Mouse (Mus musculus): ENCODE results near the gene Alcam.

Alcam gene

DNA sequence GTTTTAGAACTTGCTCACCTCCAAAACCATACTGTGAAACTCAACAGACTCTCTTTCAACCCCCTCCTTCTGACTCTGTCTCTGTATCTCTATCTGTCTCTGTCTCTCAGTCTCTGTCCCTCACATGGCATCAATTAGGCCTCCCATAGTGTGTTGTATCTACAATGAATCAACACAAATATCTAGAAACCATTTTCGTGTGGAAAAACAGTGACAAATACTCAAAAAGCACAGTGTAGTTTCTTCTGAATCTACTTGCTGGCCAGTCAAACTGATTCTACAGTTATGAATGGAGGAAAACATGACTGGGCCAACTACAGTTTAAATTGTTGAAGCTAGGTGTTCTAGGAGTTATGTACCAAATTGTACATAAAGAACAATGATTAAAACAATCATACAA, 10.8 kb downstream of the Alcam start:
- no peak for DNase-seq (ENCODE audit: low read depth)

DNA sequence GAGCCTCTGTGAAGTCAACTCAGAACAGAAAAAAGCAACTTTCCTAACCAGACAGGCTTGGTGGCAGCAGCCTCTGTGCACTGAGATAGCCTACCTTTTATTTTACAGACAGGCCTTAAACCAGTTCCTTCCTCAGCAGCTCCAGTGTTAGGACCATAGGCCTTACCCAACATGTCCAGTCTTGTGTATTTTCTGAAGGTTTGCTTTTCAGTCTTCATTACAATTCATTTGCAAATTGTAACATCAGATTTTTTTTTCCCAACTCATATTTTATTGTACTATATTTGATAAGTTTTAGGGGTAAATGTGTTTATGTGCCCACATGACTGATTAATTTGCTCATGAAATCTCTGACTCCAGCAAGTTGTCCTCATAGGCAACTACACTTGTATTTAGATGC, 14.3 kb downstream of the Alcam start:
- DNase-seq (ENCODE audit: low read depth): no peak

DNA sequence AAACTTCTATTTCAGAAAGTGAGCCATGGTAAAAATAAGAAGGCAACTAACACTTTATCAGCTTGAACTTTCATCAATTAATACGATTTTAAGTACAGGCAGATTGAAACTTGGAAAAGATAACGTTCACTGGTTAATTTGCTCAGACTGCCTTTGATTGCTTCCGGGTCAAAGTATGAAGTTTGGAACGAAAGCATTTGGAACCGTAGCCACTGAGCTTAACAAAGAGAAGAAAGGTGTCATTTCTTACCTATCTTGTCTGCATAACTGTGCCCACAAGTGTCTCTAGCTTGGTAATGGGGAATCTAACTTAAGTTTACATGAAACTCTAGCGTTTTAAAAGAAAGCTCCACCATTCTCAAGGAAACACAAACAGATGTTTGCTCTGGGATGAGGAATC, 14.9 kb downstream of the Alcam start:
- no peak for DNase-seq (ENCODE audit: low read depth)

DNA sequence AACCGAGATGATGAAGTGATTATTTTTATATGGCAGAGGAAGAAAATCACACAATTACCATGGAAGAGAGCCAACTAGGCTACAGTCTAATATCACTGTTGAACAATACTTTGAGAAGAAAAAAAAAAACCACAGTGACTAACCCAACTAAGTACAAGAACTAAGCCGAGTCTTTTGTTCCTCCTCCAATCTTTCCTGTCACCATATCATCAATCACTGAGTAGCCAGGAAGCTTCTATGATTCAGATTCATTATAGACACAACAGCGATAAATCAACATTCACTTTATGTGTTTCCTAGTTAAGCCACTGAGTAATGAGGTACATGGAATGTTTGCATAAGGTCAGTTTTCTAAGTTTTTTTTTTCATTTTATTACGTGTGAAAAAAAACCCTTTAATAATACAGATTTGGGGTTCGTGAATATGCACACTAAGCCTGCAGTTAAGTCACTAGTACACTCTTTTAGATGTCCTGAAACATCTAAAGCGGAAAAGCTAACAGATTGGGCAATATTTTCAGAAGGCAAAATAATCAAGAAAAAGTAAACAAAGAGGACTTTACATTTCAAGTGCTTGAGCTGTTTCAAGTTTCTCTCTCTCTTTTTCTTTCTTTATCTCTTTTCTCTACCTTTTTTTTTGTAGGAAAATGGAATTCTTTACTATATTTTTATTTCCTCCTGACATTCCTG, 15.5 kb downstream of the Alcam start:
- DNase-seq (ENCODE audit: low read depth): no peak

DNA sequence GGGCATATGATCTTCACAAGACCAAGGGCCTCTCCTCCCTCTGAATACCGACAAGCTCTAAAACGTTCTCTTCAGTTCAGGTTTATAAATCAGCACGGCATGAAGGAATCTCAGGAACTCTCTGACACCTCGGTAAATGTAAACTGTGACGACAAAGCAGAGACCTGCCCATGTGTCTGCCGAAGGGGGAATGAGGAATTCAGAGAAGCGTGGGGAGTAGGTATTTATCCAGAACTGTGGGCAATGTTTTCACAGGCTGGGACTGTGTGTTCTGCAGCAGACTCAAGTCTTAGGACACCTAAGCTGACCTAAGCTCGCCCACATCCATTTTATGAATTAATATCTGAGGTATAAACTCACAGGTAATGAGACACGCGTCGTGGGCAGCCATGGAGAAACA, 20.7 kb downstream of the Alcam start:
- no peak for DNase-seq (ENCODE audit: low read depth)

DNA sequence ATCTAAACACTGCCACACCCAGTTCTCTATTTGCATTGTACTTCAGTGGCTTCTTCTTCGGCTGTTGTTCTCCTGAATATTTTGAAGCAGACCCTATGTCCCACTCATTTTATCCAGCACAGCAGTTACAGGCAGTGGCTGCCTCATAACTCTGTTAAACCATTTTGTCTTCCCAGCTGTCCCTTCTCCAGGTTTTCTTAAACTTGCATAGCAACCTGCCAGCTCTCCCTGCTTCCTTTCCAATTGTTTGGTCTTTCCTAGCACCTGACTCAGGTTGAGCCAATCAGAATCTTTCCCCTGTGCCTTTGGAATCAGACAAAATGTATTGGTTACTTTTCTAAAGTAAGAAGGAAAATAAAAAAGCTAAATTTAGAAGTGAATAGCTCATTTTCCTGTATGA, 21.8 kb downstream of the Alcam start:
- no peak for DNase-seq (ENCODE audit: low read depth)

DNA sequence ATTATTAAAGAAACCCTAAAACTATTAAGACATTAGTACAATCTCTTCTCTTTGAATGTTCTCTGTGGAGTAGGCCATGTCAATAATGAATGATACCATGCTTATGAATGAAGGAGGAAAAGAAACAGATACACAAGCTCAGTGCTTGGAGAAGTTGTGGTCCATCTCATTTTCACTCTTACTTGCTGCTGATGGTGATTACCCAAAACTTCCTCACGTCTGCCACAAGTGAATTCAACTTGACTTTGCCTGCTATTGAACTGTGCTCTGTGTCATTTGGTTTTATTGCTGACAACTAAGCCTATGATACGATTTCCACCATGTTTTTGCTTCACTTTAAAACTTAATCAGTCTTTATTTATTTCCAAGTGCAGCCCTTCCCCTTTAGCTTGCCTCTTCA, 22.3 kb downstream of the Alcam start:
- no peak for DNase-seq (ENCODE audit: low read depth)

DNA sequence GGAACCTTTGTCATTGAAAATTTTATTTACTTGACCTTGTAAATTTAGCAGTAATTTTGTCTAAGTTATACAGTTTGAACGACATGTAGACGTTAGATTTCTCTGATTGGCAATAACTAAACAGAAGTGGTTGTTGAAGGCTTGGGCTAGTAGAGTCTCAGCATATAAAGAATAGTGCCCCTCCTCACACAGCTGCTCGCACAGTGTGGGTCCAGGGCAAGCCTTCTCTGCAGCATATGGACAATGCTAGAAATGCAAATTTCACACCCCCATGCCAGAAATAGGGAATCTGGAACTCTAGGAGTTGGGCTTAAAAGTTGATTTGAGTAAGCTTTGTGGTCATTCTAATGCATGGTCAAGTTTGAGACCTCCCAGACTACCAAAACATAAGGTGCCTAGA, 23.8 kb downstream of the Alcam start:
- DNase-seq (ENCODE audit: low read depth): no peak

DNA sequence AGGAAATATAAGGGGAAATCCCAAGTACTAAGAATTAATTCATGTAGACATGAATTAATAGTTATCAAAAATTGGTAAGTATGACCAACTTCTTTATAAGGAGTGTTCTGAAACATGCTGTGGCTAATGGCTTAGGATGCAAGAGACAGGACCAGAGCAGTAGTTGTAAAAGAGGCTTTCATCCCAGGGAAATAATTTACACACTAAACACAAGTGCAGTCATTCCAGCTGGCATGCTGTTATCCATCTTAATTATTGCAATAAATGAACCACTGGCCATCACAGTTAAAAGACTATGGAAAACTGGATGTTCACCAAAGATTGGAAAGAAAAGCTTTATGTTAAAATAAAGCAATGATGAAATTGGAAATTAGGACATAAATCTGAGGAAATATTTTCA, 24.2 kb downstream of the Alcam start:
- no peak for DNase-seq (ENCODE audit: low read depth)

DNA sequence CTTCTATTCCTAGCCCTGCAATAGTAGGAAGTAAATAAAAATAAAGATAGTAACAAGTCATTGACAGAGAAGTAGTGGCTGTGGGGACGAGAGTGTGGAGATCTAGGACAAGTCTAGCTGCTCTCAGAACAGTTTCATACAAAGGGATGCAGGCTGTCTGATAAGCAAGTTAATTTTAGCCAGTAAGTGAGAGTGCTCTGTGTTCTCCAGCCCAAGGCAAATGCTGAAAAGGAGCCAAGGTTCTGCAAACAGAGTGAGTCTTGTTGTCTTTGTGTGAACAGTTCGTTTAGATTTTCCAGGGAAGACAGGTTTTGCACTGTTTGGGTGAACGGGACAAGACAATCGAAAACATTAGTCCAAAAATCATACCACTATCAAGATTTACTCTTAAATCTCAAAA, 25.4 kb downstream of the Alcam start:
- no peak for DNase-seq (ENCODE audit: low read depth)

DNA sequence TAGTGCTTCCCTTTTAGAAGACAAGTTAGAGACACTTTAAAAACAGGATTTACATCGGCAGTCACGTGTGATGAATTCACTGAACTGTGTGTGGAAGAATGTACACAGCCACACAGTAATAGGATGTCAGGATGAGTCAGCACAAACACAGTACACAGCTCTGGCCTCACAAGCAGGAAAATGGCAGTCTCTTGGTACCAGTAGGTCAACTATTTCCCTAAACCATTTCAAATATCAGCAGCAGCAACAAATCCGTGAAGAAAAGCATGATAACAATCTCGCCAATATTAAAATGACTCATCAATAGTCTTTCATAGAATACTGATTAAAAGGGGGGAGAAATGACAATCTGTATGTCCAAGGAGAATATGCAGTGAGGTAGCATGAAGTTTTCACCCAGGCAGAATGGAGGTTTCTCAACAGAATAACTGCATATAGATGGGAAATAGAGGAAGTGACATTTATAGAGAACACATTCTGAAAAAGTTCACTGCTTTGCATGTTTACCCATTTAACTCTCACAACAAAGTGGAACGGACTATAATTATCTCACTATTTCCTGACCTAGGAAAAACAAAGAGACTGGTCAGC, 35.2 kb downstream of the Alcam start:
- DNase-seq (ENCODE audit: low read depth): no peak

DNA sequence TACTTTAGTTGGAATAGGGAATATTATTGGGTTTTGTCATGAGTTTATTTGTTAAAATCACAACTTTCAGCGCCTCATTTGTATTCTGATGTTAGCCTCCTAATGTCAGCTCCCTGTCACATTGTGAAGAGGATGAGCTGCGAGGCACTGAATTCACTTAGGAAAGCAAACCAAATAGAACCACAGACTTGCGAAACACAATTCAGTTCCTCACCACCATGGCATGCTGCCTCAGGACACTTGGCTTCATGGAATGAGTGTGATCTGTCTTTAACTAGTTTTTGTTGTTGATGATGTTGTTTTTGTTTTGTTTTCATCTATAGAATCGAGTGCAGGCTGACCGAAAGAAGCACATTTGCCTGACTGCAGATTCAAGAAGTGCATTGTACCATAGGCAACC, 35.9 kb downstream of the Alcam start:
- no peak for DNase-seq (ENCODE audit: low read depth)

DNA sequence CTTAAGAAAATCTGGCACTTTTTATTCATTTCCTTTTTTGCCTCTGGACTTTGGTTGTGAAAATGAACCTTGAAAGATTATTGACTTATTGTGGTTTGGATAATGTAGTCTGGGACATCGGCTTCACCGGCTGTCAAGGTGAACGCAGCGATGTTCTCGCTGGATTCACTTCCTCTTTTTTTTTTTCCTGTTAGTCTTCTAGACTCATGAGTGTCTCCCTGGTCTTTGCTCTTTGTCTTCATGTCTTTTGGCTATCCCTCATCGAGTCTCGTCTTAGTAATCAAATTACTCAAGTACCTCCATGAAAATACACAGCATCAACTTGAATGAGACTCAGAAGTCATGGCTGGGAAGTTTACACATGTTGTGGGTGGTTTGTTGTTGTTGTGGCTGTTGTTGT, 36.7 kb downstream of the Alcam start:
- no peak for DNase-seq (ENCODE audit: low read depth)

DNA sequence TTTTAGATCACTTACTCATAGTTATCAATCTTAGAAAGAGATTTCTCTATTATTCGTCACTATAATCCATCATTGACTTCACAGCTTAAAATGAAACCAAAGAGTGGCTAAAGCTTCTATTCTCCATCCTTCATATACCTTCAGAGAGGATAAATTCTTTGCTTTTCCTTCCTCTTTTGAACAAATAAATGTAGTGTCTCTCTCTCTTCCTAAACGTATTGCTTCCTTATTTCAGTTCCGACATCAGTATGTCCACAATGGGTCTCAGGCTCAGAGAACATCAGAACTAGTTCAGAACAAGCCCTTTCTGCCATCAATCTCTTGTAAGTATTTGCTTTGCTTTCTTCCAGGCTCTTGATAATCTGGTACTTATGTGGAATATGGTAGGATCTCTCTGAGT, 40.2 kb downstream of the Alcam start:
- DNase-seq (ENCODE audit: low read depth): no peak

DNA sequence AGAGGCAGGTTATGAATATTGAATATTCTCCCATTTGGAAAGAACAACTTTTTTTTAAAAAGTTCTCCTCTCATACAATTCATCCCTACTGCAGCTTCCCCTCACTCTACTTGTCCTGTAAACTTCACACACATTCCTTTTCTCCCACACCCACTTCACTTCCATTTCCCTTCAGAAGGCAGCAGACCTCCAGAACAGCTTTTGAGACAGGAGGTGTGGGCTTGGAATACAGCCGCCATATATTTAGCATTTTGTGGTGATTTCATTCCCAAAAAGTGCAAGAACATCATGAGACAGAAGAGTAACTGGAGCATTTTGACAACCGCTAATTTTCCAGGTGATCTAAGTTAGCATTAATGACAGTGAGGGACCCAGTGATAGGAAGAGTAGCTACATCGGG, 47.8 kb downstream of the Alcam start:
- no peak for DNase-seq (ENCODE audit: low read depth)

DNA sequence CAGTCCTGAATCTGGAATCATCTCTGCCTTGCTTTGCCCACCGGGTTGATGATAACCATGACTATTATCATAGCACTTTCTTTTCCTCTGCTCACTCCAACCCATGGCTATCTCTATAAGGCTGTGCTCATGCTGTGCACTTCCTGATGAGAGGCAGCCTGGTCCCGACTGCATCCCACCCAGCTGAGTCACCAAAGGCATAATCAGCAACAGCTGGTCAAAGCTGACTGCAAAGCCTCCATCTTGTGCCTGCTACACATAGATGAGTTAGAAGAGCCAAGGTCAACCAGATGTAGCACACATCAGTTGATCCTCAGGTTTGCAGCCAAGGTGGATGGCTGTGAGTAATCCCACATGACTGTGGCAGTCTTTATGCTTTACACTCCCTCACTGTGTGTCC, 48.6 kb downstream of the Alcam start:
- DNase-seq (ENCODE audit: low read depth): no peak

DNA sequence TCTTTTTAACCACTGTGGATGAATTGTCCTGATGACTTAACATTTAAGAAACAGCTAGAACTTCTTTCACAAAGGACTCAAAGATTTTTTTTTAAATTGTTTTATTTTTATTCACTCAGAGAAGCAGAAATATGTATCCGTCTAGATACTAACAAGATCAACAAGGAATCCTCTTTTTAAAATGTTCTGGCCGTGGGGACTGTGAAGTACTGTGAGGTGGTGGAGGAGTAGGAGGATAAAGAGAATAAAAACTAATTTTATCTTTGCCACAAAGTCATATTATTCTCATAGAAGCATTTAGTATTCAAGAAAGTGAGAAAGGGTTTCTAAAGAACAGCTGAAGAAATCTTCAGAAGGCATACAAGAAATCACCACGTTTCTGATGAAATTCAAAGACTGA, 54.8 kb downstream of the Alcam start:
- no peak for DNase-seq (ENCODE audit: low read depth)

DNA sequence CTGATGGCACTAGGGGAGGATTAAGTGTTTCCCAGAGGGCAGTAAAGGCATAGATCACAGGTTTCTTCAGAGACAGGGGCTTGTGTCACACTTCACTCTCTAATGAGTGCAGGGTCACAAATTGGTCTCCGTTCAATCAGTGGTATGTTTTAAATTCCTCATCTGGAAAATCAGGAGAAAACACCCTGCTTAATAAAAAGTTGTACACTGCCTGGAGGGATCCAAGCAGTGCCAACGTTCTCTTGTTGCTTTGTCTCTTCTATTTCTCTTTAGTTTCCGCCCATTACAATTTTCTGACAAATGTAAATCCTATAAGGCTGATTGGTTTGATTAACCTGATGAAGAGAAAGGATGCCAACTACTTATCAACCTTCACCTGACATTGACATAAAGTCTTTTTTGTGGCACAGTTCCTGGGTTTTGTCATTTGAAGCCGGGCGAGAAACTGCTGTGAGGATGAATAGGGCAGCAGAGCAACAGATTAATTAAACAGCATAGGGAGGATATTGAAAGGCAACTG, 67.0 kb downstream of the Alcam start:
- no peak for DNase-seq (ENCODE audit: low read depth)

DNA sequence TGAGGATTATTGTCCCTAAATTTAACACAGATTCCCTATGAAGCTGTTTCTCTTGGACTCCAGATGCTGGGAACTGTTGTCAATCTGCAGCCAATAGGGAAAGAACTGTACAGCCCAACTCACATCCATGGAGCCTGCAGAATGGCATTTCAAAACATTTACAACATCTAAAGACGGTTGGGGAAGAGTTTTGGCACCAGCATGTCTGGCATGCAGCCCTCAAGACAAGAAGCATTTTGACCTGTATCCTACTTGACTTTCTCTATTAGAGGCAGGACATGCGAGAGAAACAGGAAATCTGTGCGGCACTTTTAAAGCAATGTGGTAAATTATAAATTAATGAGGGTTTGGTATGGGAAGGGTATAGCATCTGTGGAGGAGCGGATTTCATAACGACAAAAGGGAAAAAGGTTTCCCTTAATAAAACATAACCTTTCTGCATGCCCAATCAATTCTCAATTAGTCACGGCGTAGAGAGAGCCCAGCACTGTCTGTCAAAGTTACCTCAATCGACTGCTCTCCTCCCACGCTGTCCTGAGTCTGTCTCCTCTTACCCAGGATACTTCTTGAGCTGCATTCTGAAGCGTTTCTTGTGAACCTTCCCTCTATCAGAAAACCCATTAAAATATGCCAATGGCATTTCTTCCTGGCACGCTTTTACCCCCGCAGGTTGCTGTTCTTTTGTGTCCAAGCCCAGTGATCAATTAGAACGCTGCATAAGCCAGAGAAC, 70.3 kb downstream of the Alcam start:
- DNase-seq (ENCODE audit: low read depth): no peak

DNA sequence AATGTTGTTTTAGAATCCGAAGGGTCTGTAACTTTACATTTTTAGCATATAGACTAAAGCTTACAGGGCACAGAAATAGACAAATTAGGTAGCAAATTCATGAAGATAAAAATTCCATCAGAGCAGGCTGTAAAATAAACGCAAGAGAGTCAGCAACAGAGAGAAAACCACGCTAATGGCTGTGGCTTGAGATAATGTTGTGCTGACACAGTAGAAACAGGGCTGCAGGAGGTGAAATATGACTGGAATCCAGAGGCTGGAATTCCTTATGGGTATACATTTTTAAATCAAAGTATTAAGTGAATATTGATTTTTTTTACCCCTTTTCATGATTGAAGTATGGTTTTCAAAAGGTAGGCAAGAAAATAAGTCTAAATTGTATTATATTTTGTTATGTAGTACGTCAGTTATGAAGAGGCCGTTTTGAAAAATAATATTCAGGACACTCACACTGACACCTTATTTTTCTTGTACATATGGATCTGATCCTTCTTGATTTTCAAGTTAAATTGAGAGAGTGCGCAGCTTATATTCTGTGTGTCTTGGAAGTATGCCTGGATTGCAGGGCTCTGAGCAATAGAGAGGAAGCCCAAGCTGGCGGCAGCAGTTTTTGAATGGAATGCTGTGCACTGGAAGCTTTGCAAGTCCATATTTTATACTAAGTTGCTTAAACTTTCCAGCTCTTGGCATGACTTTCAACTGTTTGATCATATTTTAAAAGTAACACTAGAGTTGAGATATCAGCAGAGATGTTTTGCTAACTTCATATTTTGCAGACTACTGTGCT, 74.9 kb downstream of the Alcam start:
- DNase-seq (ENCODE audit: low read depth): no peak

DNA sequence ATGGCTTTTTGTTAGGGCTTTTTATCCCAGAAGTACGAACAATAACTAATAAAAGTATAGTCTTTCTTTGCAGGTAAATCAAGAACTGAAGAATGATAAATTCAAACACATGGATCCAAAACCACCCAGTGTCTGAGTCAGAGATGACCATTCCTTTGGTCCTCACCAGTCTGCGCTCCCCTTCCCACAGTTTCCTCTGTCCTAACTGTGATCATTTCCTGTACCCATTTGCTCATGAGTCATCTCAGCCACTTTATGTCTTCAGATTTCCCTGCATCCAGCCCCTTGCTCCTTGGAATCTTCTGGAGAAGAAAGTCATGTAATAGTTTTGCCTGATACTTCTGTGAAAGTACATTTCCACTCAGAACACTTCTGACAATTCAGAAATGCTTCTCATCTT, 77.0 kb downstream of the Alcam start:
- DNase-seq (ENCODE audit: low read depth): no peak

DNA sequence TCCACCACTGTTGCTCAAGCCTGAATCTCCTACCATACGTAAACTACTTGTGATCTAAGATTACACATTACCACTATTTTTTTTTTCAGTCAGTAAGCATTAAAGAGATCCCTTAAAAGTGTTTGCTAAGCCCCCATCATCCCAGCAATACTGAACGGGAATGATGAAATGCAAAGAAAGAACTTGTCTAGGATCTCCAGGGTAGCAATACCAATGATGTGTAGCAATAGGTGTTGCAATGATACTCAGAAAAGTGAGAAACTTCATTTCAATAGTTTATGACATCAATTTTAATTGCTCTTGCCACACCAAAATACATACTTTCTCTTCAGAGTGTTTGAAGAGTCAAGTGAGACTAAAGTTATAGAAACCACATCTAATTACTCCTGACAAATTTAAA, 81.9 kb downstream of the Alcam start:
- no peak for DNase-seq (ENCODE audit: low read depth)

DNA sequence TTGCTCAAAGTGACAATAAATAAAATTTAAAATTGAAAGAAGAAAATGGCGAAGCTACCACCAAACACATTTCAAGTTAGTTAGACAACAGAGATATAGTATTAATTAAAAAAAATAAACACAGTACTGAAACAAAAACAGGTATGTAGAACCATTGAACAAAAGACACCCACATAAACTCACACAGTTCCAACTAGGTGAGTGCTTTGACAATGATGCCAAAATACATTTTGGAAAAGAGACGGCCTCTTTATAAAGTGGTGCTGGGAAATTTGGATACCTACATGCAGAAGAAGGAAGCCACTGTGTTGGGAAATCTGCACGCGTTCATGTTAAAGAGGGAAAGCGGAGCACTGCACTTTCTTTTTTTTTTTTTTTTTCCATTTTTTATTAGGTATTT, 85.4 kb downstream of the Alcam start:
- no peak for DNase-seq (ENCODE audit: low read depth)
